Mouse (Mus musculus) lung, postnatal 0 days (tissue): ENCODE measurements at regions not wholly inside any gene's neighbourhood (a gene's known extent, or its start where the extent isn't known, plus 50 kb on each side); places are given as distances from the start of the nearest gene placed in this dataset.
"Not testable (repeated sequence)": the region's sequence is repeated elsewhere in the genome, so short reads cannot be mapped to it uniquely, and the experiment has no call there.

Experiments used
- ATAC-seq: fragments of 200-750 bp; cut with Nextera tagmentation; 2 replicates; pipeline ENCODE4 v1.8.0; 2017; ENCODE audit warnings: moderate library complexity
- DNase-seq: peaks from one replicate; pipeline ENCODE4 v3.0.0-alpha.2; 2016; ENCODE audit warnings: low spot score
- H3K27ac ChIP-seq: fragments of 300-500 bp; sonication (generic); 2 replicates; pipeline ENCODE4 v1.5.1; 2014; ENCODE audit warnings: antibody characterized with exemption, mild to moderate bottlenecking, low read length, mixed read lengths
- H3K27me3 ChIP-seq: fragments of 300-500 bp; sonication (generic); replicated peaks from 2 replicates; pipeline ENCODE4 v1.6.1; 2014; ENCODE audit warnings: low read length, mixed read lengths; ENCODE audit not compliant: insufficient read depth
- H3K36me3 ChIP-seq: fragments of 300-500 bp; sonication (generic); 2 replicates; pipeline ENCODE4 v1.6.1; 2014; ENCODE audit warnings: low read length, mixed read lengths; ENCODE audit not compliant: insufficient read depth
- H3K4me1 ChIP-seq: fragments of 300-500 bp; sonication (generic); 2 replicates; pipeline ENCODE4 v1.6.1; 2014; ENCODE audit warnings: antibody characterized with exemption, low read depth, low read length, mixed read lengths; ENCODE audit not compliant: insufficient read depth
- H3K4me2 ChIP-seq: fragments of 300-500 bp; sonication (generic); replicated peaks from 2 replicates; pipeline ENCODE4 v1.6.1; 2014; ENCODE audit warnings: low read depth, mild to moderate bottlenecking, low read length, moderate library complexity, mixed read lengths
- H3K4me3 ChIP-seq: fragments of 300-500 bp; sonication (generic); 2 replicates; pipeline ENCODE4 v1.5.1; 2014; ENCODE audit warnings: low read depth, low read length
- H3K9ac ChIP-seq: fragments of 300-500 bp; sonication (generic); replicated peaks from 2 replicates; pipeline ENCODE4 v1.6.1; 2014; ENCODE audit warnings: low read depth, mild to moderate bottlenecking
- H3K9me3 ChIP-seq: fragments of 300-500 bp; sonication (generic); 2 replicates; pipeline ENCODE4 v1.6.1; 2016; ENCODE audit warnings: low read length, mixed read lengths
- CTCF ChIP-seq: IDR thresholded peaks from 2 replicates; pipeline ENCODE4 v1.5.1; 2016; ENCODE audit warnings: antibody characterized with exemption, mild to moderate bottlenecking
- EP300 ChIP-seq: IDR thresholded peaks from 2 replicates; pipeline ENCODE4 v1.6.1; 2016; ENCODE audit warnings: antibody characterized with exemption, mild to moderate bottlenecking, control low read depth
- WGBS: fragments of 180-500 bp; shearing (Covaris S2); extraction: QIAGEN DNeasy Blood & Tissue Kit; methylation state at CpG from one replicate; pipeline ENCODE4 v1.1.7; 2014; 5-methylcytosine and 5-hydroxymethylcytosine counted together

DNA sequence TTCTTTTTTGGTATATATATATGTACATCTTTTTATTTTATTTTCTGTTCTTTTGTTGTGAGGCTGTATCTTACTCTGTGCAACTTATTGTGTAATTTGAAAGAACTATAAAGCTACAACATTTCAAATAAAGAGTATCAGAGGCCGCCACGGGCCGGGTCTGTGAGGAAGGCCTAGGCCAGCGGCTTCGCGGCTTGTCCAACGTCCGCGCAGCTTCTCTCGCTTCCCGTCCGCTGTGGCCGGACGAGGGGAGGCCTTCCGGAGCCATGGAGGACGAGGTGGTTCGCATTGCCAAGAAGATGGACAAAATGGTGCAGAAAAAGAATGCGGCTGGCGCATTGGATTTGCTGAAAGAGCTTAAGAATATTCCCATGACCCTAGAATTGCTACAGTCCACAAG lies 167.4 kb downstream of the Kif21a start:
- H3K9me3 ChIP-seq, H3K4me2 ChIP-seq, H3K4me3 ChIP-seq, H3K27me3 ChIP-seq, H3K4me1 ChIP-seq, H3K36me3 ChIP-seq, DNase-seq, ATAC-seq, H3K9ac ChIP-seq, H3K27ac ChIP-seq: not testable (repeated sequence)
- WGBS, result 92% methylated on average over 19 of the region's 19 CpGs

DNA sequence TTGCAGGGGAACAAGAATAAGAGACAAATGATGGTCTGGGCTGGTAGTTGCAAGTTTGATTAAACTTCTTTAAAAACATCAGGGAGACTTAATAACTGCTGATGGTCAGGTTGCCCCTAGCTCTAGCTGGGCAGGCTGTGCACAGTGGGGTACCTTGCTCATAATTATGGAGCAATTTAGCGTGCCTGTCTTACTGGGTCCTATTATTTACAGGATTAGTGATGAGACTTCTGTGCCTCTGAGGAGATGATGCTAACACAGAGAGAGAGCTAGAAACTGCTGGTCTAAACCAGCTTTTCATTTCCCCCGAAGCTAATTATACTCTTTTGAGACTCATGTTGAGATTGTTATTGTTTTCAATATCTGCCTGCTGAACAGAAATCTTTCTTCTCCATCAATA lies 180.3 kb downstream of the Kif21a start:
- H3K4me2 ChIP-seq, result no peak overlapping the region
- TF ChIP-seq CTCF, result no peak
- TF ChIP-seq EP300, result no peak
- H3K36me3 ChIP-seq, result no peaks in the 10 kb centered on the region

DNA sequence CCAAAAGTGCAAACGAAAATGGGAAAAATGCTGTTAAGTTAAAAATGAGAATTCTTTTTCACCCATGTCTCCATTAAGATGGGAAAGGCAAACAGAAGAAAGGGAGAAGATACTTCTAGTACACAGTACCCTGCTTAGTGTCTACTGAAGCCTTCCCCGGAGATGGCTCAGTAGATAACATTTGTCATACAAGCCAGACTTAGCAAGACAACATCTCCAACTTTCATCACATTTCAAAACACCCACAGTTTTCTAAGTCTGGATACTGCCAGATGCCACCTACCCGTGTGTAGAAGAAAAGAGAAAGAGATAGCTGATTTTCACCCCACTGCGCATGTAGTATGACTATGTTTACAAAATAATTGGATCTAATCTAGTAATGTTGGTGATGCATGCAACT lies 174.5 kb upstream of the Cpne8 start:
- ATAC-seq, H3K4me2 ChIP-seq, H3K27ac ChIP-seq, H3K4me1 ChIP-seq, H3K27me3 ChIP-seq, H3K9me3 ChIP-seq, H3K36me3 ChIP-seq, H3K9ac ChIP-seq, DNase-seq, H3K4me3 ChIP-seq: not testable (repeated sequence)
- 92% methylated on average over 1 of the region's 4 CpGs for WGBS

More for the DNA sequence above, 180.3 kb downstream of the Kif21a start:
- Histone ChIP-seq H3K4me3 (no peak overlapping the region), H3K4me1 (no peaks in the 10 kb centered on the region), H3K27ac (no peak overlapping the region), H3K9me3 (no peaks in the 10 kb centered on the region), H3K27me3 (no peaks in the 10 kb centered on the region), H3K9ac (no peak overlapping the region)
- 77% methylated on average over 2 of the region's 2 CpGs for WGBS
- no peak for ATAC-seq
- DNase-seq, result no peak

DNA sequence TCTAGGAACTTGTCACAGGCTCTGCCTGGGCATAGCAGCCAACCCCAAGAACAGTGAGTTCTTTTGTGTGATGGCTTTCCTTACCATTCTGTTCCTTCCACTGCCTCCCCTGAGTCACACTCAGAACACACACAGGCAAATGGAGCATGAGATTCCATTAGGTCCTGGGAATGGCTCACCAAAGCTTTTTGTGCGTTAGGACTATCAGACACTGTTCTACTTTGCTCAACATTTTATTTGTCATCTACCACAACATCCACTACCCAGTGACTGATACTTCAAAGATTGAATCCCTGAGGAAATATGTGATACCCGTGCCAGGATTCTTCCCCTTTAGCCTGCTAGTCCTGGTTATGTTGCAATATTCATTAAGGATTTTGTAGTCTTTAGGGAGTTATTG lies 172.8 kb upstream of the Cpne8 start:
- H3K27me3 ChIP-seq, result no peaks in the 10 kb centered on the region
- 75% methylated on average over 2 of the region's 2 CpGs for WGBS
- no peak overlapping the region for H3K4me3 ChIP-seq
- no peaks in the 10 kb centered on the region for H3K4me1 ChIP-seq
- TF ChIP-seq CTCF (no peak), EP300 (no peak)
- ATAC-seq, result no peak
- H3K4me2 ChIP-seq, result no peak overlapping the region
- H3K27ac ChIP-seq, result no peak overlapping the region
- no peaks in the 10 kb centered on the region for H3K9me3 ChIP-seq
- H3K36me3 ChIP-seq, result no peaks in the 10 kb centered on the region
- H3K9ac ChIP-seq, result no peak overlapping the region
- no peak for DNase-seq

DNA sequence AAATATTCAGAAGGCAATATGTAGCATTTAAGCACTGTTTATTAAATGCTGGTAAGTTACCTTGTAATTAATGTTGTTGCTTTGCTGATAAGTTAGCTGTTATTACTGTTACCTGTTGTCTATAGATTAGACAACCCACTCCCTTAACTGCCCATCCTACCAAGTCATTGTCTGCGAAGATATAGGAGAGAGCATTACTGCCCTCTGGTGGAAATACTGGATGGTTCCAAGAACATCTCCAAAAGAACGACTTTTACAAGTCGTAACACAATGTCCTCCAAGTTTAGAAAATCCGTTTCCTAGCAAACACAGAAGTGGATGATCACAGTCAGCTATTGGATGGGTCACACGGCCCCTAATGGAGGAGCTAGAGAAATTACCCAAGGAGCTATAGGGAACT lies 162.2 kb upstream of the Cpne8 start:
- WGBS, result 14% methylated on average over 5 of the region's 5 CpGs

DNA sequence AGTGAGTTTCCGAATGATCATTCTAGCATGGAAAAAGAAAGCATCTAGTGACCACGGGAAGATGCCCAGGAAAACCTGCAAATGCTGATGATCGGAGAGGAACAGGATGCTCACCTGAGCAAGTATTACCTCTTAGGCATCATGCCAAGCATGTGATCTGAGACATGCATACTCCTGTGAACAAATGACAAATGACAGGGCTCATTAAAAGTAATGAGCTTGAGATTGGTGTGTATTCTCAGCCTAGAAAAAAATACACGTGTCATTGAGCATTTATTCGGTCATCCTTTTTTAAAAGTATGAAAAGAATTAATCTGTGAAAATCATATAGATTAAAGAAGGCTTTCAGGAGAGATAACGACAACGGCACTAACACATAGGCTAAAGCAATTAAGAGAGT lies 156.4 kb upstream of the Cpne8 start:
- Histone ChIP-seq H3K27me3 (no peaks in the 10 kb centered on the region), H3K9me3 (peaks cover 4% of the 10 kb centered on the region; the same call in 1 of the 2 replicates), H3K4me2 (no peak overlapping the region), H3K27ac (no peak overlapping the region), H3K9ac (no peak overlapping the region), H3K4me1 (no peaks in the 10 kb centered on the region), H3K36me3 (no peaks in the 10 kb centered on the region), H3K4me3 (no peak overlapping the region)
- DNase-seq (no peak), ATAC-seq (no peak)
- 87% methylated on average over 7 of the region's 7 CpGs for WGBS
- TF ChIP-seq EP300, result no peak
- no peak for TF ChIP-seq CTCF

More for the DNA sequence above, 162.2 kb upstream of the Cpne8 start:
- no peaks in the 10 kb centered on the region for H3K27me3 ChIP-seq
- H3K9me3 ChIP-seq, result no peaks in the 10 kb centered on the region
- H3K4me3 ChIP-seq, result no peak overlapping the region
- no peak overlapping the region for H3K27ac ChIP-seq
- H3K4me1 ChIP-seq, result no peaks in the 10 kb centered on the region
- no peaks in the 10 kb centered on the region for H3K36me3 ChIP-seq
- no peak overlapping the region for H3K4me2 ChIP-seq
- H3K9ac ChIP-seq, result no peak overlapping the region
- TF ChIP-seq CTCF (peak; percentile 82), EP300 (no peak)
- ATAC-seq (no peak), DNase-seq (peak; percentile 58)

DNA sequence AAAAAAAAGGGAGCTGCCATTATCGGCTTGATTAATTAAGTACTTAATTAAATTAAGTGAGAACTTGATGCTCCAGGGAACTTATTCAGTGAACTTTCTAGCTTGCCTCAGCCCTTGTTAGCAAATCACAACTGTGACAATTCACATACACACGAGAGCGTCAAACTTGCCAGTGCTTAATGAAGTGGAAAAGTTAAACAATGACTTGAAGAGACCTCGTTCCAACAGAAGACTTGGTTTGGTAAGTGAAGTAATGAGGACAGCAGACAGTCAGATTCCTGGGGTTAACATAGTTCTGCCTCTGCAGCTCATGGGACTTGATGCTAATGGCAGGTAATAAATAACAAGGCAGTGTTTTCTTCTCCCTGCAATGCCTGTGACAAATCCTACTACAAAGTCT lies 148.6 kb upstream of the Cpne8 start:
- DNase-seq (no peak), ATAC-seq (no peak)
- TF ChIP-seq CTCF (no peak), EP300 (no peak)
- Histone ChIP-seq H3K36me3 (no peaks in the 10 kb centered on the region), H3K4me2 (no peak overlapping the region), H3K4me1 (no peaks in the 10 kb centered on the region), H3K4me3 (no peak overlapping the region), H3K9me3 (peaks cover 4% of the 10 kb centered on the region; the same call in 1 of the 2 replicates), H3K27me3 (no peaks in the 10 kb centered on the region), H3K9ac (no peak overlapping the region), H3K27ac (no peak overlapping the region)
- WGBS, result 34% methylated on average over 4 of the region's 4 CpGs
